Mouse (Mus musculus) megakaryocyte, embryonic 14.5 days (primary cell): ENCODE measurements at regions not wholly inside any gene's neighbourhood (a gene's known extent, or its start where the extent isn't known, plus 50 kb on each side); places are given as distances from the start of the nearest gene placed in this dataset.

Source experiments
- FLI1 ChIP-seq: IDR thresholded peaks from 2 replicates; pipeline ENCODE4 v1.6.1; 2012; ENCODE audit warnings: low read length, inconsistent platforms, mixed read lengths
- GATA1 ChIP-seq: IDR thresholded peaks from 3 replicates; pipeline ENCODE4 v1.6.1; 2012; ENCODE audit warnings: mixed read lengths, low read length, inconsistent platforms, borderline replicate concordance

GRCm38 (mm10) chr1:34653963-34654644, 74.6 kb downstream of the Amer3 start:
- TF ChIP-seq GATA1 = no peak
- TF ChIP-seq FLI1 = no peak
